Mouse (Mus musculus) cerebellum, adult 11 months (tissue): Measurements from ENCODE around the gene Fgf2.

Experiments
- DNase-seq: peaks from one replicate; pipeline ENCODE4 v3.0.0; 2022

Gene Fgf2

DNA sequence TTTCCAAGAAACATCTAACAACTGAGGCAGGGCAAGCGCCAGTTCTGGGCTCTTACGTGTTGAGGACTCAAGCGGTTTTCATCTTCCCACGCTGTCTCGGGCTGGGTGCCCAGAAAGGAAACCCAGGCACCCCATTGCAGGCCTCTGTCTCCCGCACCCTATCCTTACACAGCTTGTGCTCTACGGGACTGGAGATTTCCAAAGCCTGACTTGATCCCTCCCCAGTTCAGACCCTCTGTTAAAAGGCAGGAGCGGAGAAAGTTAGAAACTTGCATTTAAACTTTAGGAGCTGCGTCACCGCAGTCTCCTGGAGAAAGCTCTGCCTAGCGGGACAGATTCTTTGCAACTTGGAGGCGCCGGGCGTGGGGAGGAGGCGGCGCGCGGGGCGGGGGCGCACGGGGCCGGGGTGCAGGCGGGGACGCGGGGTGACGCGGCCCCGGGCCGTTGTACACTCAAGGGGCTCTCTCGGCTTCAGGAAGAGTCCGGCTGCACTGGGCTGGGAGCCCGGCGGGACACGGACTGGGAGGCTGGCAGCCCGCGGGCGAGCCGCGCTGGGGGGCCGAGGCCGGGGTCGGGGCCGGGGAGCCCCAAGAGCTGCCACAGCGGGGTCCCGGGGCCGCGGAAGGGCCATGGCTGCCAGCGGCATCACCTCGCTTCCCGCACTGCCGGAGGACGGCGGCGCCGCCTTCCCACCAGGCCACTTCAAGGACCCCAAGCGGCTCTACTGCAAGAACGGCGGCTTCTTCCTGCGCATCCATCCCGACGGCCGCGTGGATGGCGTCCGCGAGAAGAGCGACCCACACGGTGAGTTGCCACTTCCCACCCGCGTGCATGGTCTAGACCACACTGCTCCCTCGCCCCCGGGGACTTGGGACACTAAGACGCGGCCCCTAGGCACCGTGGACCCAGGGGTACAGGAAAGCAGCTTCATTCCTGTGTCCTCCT lies at the start of gene Fgf2:
Fgf2 (plus strand) TSS at position 126 of the 945 bp plus-strand sequence.
- no peak for DNase-seq

DNA sequence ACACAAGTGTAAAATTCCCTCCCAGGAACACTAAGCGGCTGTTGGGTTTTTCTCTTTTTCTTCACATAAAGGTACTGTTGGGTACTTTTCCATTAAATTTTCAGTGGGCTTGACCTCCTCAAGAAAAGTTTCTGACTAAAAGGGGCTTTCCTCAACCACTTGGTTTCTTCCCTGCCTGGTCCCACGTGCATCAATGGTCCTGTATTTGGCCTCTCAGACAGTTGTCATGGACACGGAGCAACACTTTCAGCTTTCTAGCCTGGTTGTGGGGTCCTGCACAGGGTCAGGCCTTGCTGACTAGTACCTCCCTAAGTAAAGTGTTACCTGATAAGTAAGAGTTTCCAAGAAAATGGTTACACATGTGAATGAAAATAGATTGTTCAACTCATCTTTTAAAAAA lies 48.7 kb upstream of the Fgf2 start:
- DNase-seq: no peak

DNA sequence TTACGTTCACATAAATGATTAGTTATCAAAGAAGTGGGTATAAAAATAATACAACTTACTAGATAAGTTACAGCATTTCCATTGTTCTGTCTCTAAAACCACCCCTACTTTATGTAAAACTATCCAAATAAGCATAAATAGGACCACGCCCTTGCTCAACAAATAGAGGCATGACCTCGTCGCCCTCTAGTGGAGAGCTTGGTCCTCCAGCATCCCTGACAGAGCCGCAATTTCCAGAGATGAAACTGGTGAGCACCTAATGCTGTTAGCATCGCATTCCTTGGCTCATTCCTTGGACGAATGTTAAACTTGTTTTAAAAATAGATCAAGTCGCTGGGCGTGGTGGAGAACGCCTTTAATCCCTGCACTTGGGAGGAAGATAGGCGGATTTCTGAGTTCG lies 45.5 kb upstream of the Fgf2 start:
- peak; percentile 10 for DNase-seq

DNA sequence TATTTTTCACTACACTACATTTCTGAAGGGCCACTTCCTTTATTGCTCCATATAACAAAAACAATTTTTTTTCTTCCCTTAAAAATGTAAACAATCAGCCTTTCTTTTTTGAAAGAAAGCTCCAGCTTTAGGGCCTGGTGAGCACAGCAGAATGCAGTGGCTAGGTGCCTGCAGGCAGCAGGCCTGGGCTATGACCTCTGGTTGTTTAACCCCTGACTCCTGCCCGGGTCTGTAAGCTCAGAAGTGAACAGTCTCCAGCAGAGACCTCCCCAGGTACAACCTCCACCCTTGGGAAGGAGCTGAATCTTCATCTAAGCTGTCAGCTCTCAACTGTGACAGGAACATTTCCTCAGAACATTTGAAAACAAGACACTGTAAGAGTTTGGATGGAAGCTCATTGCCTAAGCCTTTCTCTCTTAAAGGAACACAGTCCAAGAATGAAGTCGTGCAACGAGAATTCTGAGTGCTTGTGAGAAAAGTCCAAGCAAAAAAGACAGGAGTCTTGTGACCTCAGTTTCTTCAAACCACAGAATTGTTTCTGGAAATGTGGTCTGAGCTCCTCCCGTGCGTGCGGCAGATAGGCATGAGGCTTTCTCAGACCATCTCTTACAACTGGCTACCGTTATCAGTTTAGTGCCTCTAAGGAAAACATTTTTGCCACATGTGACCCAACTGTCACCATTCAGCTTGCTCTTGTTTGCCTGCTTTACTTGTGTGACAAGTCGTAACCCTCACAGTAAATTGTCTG lies 44.6 kb upstream of the Fgf2 start:
- DNase-seq: no peak

DNA sequence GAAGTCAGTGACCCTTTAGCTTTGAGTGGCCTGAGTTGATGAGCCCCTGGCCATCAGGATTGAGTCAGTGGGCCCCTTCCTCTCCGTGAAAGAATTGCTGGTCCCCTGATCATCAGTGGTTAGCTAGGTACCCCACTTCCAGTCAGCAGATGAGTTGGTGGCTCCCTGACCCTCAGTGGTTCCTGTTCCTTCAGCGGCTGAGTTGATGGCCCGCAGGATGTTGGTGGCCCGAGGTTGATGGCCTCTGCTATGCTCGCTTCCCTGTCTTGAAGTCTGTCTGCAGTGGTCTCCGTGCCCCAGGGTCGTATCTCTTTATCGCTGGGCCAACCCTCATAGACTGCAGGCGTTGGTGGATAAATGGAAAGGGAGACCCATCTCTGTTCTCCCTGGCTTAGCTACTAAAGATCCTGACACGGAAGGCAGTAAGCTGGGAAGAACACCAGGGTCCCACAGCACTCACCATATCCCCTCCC lies 36.2 kb upstream of the Fgf2 start:
- DNase-seq: no peak

DNA sequence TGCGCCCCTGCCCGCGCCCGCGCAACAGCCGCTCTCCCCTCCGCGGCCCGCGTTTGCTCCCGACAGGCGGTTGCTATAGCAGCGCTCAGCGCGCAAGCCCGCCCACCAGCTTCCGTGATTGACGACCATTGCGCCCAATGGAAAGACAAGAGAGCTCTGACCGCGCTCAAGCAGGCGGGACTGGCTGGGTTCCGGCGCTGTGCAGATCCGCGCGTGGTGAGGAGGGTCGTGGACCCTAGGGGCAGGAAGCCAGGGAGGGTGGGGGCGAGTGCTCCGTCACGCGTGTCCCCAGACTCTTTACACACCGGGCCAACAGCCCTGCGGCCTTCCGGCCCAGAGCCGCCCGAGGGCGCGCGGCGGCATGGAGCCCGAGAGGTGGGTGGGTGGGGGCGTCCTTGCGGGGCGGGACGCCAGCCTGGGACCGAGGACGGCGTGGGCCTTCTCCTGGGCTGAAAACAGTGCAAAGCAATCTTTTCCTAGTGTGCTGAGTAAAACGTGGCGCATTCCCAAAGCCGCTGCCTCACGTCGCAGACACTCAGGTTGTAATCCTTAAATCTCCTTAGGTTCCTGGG lies 35.7 kb upstream of the Fgf2 start, which contains the start of the genes Bbs12 and Cetn4:
Bbs12 (plus strand) TSS at position 185 of the 572 bp plus-strand sequence.
Cetn4 (minus strand) TSS at position 339 of the 572 bp plus-strand sequence.
- peak; percentile 95 for DNase-seq

DNA sequence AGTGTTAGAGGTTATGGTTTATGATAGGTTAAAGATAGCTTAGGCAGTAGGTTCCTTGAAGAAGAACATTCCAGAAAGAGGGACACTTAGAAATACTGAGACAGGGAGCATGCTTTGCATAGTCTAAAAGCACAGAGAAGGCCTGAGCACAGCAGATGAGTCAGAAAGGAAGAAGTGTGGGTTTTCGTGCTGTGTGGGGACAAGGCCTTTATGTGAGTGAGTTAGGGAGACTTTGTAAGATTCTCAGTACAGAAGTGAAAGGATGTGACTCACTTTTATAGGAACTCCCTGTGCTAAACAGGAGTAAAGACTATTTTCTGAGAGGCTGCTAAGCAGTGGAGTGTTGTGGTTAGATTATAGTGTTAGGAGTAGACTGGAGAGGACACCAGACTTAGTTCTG lies 34.8 kb upstream of the Fgf2 start:
- no peak for DNase-seq

DNA sequence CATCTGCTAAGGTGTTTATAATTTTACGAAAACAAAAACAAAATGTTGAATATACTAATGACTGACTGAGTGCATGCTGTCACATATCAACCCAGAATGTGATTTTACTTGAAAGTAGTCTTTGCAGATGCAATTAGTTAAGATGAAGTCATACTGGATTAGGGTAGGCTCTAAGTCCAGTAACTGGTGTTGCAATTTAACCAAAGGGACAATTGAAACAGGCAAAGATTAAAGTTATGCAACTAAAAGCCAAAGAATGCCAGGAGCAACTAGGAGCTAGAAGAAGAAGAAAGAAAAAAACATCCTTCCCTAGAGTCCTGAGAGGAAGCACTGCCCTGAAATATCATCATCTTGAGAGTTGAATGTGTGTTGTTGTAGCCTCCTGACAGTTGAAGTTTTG lies 31.9 kb upstream of the Fgf2 start:
- no peak for DNase-seq

DNA sequence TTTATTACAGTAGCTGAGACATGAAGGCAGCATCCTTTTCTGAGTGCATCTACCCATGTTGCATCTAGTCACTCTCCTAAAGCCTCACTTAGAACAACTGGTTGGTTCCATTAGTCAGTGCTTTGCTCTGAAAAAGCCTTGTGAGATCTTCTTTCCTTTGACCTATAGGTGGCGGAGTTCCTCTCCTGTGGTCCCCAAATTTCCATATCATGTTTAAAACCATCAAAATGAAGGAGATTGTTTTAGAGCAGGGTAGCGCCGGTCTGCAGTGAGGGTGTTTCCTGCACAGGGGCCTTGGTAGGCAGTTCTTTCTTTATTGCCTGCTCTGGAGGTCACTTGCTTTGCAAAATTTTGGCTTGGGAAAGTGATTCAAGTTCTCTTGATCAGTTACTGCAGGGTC lies 23.8 kb upstream of the Fgf2 start:
- no peak for DNase-seq

DNA sequence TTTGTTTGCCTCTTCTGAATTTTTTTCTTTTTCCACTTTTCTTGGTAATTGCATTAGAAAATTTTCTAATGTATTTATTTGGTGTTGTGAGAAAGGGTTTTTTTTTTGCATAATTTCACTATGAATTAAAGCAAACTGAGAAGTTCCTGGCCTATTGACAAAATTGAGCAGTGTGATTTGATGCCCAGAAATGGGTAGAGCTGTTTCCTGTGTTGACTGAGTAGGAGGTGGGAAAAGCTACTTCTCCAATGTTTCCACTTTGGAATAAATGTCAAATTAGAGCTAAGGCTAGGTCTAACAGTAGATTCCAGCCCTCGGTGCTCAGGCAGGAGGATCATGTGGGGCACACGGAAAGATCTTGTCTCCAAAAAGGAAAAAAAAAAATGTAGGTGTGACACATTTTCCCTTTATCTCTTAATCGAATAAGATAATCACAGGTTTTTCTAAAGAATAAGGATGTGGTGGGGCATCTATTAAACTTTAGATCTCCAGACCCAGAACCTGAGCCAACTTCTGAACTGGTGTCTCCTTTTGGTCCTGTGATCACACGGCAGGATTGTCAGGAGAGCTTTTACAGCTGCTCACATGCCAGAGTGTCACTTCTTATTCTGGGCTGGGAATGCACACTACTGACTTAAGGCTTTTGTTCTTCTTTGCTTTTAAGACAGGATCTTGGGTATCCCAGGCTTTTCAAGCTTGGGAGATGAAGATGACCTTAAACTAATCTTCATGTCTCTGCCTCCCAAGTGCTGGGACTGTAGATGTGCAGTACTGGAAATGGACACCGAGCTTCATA lies 22.6 kb upstream of the Fgf2 start:
- DNase-seq: no peak

DNA sequence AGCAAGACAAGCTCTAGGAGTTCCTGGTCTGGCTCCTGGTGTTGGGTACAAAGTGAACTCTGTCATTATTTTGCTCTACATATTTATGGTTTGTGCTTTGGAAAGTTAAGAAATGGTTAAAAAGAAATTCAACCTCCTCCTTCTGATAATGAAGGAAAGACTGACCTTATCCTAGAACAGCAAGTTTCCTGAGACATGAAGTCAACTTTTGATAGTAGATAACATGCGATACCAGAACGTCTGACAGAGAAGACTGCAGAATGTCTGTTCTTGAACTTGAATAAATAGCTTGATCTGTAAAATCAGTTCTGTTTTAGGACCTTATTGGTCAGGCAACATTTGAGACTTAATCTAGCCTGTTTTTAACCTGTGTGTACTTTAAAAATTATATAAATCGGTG lies 21.5 kb upstream of the Fgf2 start:
- DNase-seq: no peak

DNA sequence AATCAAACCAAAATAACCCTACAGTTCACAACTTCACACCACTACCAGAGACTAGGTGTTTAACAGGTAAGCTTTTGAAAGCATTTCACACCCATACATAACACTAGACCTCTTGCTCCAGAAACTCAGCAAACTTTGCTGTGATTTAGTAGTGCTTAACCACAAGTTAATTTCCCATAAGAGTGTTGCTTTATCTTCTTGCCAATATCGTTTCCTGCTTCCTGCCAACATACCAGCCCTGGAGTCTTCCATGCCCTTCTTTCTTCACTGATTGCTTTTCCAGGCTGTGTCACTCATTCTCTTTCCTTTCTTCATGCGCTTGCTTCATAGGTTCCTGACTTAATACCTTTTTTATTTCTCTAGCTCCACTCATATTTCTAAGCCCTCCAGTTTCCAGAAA lies 19.7 kb upstream of the Fgf2 start:
- DNase-seq: no peak

DNA sequence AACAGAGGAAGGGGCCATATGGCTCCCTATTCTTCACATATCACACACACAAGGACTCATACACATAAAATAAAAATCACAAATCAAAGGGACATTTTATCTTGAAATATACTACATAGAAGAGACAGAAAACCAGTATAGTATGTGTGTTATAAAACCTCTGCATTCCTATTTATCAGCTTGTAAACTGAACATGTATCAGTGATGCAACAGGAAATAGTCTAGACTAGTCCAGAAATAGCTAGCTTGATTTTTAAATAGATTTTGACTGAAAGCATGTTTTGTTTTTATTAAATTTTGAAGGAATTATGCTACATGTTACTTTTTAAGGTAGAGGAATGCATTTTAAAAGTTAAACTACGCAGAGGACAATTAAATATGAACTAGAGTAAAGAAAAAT lies 18.2 kb upstream of the Fgf2 start:
- DNase-seq: no peak

DNA sequence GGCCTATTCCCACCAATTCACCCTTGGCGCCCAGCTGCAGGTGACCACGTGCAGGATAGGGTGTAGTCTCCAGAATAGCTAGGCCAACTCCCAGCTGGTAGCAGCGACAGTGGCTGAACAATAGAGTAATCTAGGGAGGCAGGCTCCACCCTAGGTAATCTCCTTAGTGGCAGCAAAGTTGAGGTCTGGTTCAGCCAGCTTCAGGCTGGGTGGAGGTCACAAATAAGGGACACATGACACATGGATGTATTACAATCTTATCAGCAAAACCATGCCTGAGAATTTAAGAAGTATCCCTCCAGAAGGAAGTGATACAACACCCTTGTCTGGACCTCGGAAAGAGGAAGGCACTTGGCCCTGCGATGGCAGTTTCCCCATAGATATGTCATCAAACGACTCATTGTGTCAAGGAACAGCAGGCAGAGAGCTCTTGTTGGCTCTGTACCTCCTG lies 16.1 kb upstream of the Fgf2 start:
- DNase-seq: no peak

DNA sequence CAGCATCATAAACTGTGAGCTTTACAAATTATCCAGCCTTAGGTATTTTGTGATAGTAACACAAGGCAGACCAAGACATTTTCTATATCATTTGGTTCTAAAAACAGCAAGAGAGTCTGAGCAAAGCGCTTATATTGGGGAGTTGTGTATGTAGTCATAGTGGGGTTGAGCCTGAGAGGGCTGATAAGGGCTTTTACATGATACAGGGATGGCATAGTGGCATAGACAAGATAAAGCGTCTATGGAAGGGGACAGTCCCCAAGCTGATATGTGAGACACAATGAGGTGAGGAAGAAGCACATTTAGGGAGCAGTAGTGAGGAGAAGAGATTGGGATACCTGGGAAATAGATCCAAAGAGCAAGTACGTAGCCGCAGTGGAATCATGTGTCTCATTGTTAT lies 14.1 kb upstream of the Fgf2 start:
- DNase-seq: no peak

DNA sequence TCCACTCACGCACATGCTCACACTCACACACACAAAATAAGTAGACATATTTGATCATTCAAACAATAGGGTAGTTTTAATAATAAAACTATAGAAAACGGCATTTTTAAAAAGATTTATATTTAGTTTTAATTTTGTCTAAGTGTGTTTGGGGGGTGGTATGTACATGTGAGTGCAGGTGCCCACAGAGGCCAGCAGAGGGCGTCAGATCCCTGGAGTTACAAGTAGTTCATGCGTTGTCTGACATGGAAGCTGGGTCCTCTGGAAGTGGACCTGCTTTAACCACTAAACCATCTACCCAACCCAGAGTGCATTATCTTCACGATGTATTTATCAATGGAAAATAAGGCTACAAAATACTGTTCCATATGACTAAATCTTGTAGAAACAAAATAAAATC lies 7.0 kb upstream of the Fgf2 start:
- no peak for DNase-seq

DNA sequence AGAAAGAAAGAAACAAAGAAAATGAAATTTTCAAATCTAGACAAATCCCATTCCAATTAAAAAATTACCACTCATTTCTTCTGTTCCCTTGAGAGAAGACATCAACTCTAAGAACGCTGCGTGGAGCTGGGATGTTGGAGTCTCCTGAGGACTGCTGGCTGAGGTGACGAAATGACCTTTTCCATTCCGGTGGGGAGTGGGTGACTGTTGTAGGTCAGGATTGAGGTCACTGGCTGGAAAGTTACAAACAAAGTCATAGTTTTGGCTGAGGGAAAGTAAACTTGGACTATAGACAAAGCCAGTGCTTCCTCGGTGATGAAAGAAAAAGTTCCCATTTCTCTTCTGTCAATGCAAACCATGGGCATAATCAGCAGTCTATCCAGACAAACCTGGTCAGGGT lies 5.3 kb upstream of the Fgf2 start:
- DNase-seq: no peak

DNA sequence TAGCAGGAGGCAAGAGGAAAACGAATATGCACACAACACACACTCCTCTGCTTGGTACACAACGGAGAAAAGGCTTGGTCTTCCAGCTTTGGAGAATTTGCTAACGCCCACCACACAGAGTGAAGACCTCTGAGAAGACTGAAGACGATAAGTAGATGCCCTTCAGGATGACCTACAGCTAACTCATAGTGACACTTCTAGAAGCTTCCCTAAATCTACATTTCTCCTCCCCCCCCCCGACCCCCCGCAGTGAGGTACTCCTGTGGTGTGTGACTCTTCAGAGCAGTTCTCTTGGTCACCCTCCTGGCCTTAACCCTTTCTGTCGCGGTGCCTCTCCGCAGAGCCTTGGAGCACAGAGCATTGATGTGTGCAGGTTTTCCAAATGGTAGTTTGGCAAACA lies 475 bp upstream of the Fgf2 start:
- DNase-seq: no peak

DNA sequence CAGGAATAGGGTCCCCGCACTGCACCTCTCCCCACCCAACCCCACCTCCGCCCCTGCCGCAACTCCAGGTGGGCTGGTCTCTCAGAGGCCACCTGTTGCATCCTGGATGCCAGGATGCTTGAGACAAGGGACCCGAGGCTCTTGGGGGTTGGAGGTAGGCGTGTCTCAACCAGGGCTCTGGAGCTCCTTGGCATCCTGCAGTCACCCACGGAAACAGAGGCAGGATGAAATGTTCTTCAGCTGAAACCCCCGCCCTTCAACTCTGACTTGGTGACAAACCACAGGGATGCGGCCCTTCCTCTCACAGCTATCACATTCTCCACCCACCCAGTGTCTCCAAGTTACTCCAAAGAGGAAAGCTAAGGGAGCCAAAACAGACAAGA lies 1.0 kb downstream of the Fgf2 start:
- no peak for DNase-seq

DNA sequence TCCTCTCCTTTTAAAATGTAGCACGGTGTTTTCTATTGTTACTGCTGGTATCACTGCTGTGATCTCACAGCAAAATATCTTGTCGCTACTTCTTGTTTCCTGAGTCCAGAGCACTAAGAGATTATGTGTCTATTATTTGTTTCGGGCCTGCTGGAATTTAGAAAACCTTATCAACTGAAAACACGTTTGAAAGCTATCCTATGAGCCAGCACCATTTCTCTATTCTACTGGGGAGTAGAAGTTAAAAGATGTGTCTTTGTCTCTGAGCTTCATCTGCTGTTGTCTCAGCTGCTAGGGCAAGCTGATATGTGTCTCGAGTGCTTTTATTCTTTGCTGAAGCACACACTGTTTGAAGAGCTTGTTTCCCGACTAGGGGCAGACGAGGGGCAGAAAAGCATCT lies 2.2 kb downstream of the Fgf2 start:
- no peak for DNase-seq

DNA sequence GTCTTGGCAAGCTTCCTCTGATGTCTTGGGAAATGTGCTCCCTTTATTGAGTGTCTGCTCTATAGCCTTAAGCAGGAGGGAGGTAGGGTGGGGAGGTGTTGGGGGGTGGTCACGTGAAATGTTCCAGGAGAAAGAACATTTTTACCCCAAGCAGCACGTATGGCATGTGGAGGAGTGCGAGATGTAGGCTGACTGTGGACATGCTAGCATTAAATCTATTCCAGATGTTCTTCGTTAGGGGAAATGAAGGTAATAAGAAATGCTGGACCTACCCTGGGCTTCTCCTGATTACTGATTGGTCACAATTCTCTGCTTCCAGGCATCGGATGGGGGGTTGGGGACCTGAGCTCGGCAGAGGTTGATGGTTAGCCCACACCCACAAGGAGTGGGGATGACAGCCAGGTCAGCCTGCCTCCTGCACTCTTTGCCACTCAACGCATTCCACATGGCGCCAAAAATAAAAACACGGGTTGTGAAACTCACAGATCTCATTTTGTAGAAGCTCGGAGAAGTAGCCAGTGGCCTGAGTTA lies 5.9 kb downstream of the Fgf2 start:
- no peak for DNase-seq

DNA sequence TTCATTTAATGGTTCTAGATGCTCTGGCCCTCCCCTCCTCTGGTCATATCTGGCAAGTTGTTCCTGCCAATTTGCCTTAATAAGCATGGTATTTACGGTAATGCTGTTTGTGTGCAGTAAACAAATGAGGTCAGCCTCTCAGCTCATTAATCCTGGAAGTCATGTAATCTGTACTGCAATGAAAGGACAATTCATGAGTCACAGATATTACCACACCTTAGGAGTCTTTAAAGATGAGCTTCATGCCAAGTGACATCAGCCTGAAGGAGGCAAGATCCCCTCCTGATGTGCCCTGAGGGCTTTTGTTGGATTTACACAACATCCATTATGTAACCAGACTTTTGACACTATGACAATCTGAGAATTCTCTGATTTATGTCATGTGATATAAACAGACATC lies 6.6 kb downstream of the Fgf2 start:
- no peak for DNase-seq
